Mouse (Mus musculus) embryonic facial prominence, embryonic 11.5 days (tissue): Measurements from ENCODE around the gene Ap4m1. TPM values are rescaled to one million over a fixed set of nuclear protein-coding genes. Genes with fewer than 3 reads are reported as not detected.

Source experiments
- ATAC-seq: fragments of 200-750 bp; cut with Nextera tagmentation; replicated peaks from 2 replicates; pipeline ENCODE4 v1.8.0; 2017; ENCODE audit warnings: low read depth; ENCODE audit not compliant: insufficient number of reproducible peaks, low FRiP score, low TSS enrichment
- DNase-seq: peaks from one replicate; pipeline ENCODE4 v3.0.0-alpha.2; 2015; ENCODE audit warnings: low spot score
- H3K27ac ChIP-seq: fragments of 300-500 bp; sonication (generic); replicated peaks from 2 replicates; pipeline ENCODE4 v1.5.1; 2014; ENCODE audit warnings: mild to moderate bottlenecking, low read depth, low read length, control low read depth
- H3K27me3 ChIP-seq: fragments of 300-500 bp; sonication (generic); 2 replicates; pipeline ENCODE4 v1.6.1; 2014; ENCODE audit warnings: mild to moderate bottlenecking, low read length, moderate library complexity, mixed read lengths; ENCODE audit not compliant: control insufficient read depth, insufficient read depth
- H3K36me3 ChIP-seq: fragments of 300-500 bp; sonication (generic); replicated peaks from 2 replicates; pipeline ENCODE4 v1.6.1; 2014; ENCODE audit warnings: low read depth, mild to moderate bottlenecking, low read length, moderate library complexity, mixed read lengths; ENCODE audit not compliant: control insufficient read depth, insufficient read depth
- H3K4me1 ChIP-seq: fragments of 300-500 bp; sonication (generic); 2 replicates; pipeline ENCODE4 v1.6.1; 2014; ENCODE audit warnings: low read length, mixed read lengths; ENCODE audit not compliant: control insufficient read depth, insufficient read depth
- H3K4me2 ChIP-seq: fragments of 300-500 bp; sonication (generic); 2 replicates; pipeline ENCODE4 v1.6.1; 2014; ENCODE audit warnings: low read depth, mild to moderate bottlenecking, control low read depth, low read length, moderate library complexity
- H3K4me3 ChIP-seq: fragments of 300-500 bp; sonication (generic); 2 replicates; pipeline ENCODE4 v1.5.1; 2014; ENCODE audit warnings: low read depth, low read length, control low read depth
- H3K9ac ChIP-seq: fragments of 300-500 bp; sonication (generic); replicated peaks from 2 replicates; pipeline ENCODE4 v1.6.1; 2014; ENCODE audit warnings: mild to moderate bottlenecking, control low read depth, low read length
- H3K9me3 ChIP-seq: fragments of 300-500 bp; sonication (generic); replicated peaks from 2 replicates; pipeline ENCODE4 v1.6.1; 2016; ENCODE audit warnings: mild to moderate bottlenecking, low read length, inconsistent platforms, mixed read lengths; ENCODE audit not compliant: control insufficient read depth
- WGBS: fragments of 180-500 bp; shearing (Covaris S2); extraction: QIAGEN DNeasy Blood & Tissue Kit; methylation state at CpG from one replicate; pipeline ENCODE4 v1.1.7; 2014; 5-methylcytosine and 5-hydroxymethylcytosine counted together
- polyA plus RNA-seq: library from polyadenylated mRNA; unstranded; fragments of >200 nt; fragmentation: Nextera tagmentation; extraction: Ambion mirVana; gene quantifications from 2 replicates; pipeline ENCODE4 v1.2.1, GENCODE M21; 2014

The Ap4m1 gene
- 15.9 and 19.7 TPM in 2 replicates for polyA plus RNA-seq

DNA sequence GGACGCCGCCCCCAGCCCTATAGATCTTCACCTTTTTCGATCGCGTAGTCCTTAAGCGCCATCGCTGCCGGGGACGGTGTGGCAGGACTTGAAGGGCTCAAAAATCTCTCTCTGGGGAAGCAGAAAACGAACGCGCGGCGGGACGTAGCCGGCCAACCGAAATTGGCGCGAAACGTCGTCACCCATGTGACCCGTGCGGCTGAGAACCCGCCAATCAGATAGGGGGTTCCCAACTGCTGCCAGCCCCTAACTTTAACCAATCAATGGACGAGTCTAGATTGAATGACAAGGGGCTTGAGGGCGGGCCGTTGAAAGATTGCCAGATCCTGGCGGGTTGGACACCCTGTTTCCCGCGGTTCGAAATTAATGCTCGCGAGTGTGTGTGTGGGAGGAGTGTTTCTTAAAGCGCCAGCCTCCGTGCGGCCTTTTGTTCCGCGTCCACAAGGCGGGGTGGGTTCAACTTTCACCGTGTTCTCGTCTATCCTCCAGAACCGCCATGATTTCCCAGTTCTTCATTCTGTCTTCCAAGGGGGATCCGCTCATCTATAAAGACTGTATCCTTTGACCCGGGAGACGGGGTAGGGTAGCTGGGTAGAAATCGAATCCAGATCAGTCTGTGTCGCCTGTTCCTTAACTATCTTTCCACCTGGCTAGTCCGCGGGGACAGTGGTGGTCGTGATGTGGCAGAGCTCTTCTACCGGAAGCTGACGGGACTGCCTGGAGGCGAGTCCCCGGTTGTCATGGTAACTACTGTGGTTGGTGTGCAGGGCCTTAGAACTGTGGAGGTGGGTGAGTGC, at the start of gene Ap4m1, which contains the start of gene Mcm7:
Ap4m1 (plus strand) TSS at position 308 of the 797 bp plus-strand sequence.
Mcm7 (minus strand) TSS at position 728 of the 797 bp plus-strand sequence.
- H3K4me2 ChIP-seq = peak within 1 kb of the TSS; percentile 65
- peak; percentile 97 for DNase-seq
- peaks cover 16% of the 10 kb centered on the region for H3K36me3 ChIP-seq
- H3K27me3 ChIP-seq = no peaks in the 10 kb centered on the region
- no peaks in the 10 kb centered on the region for H3K9me3 ChIP-seq
- WGBS = under 1% methylated on average over 54 of the region's 54 CpGs
- peak within 1 kb of the TSS; percentile 94 for H3K27ac ChIP-seq
- H3K4me3 ChIP-seq = peak within 1 kb of the TSS; percentile 71
- peak; percentile 91 for ATAC-seq
- no peaks in the 10 kb centered on the region for H3K4me1 ChIP-seq
- H3K9ac ChIP-seq = peak within 1 kb of the TSS; percentile 84

DNA sequence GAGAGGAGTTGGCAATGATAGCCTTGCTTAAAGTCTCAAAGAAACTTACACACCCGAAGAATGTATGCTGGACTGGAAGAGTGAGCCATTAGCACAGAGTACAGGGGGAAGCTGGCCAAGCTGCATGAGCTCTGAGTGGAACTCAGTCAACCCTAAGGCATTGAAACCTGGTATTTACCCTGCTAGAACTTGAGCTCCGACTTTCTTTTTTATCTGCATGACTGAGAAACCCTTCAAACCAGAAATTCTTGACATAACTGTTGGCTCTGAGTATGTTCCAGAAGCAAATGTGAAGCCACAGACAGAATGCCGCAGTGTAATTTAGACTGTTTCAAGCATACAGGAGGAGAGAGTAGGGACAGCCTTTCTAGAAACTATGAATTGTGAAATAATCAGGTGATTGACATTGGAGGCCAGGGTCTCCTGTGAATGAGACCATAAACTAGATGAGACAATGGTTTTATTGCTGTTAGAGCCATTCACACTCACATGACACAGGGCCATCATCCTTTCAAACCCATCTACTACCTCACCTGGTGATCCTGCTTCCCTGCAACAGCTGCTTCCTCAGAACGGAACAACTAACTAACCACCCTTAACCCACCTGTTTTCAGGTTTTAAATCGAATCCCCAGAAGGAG, 39.3 kb upstream of the Ap4m1 start:
- no peaks in the 10 kb centered on the region for H3K4me1 ChIP-seq
- peaks cover 27% of the 10 kb centered on the region for H3K36me3 ChIP-seq
- DNase-seq (no peak), ATAC-seq (no peak)
- no peak overlapping the region for H3K27ac ChIP-seq
- H3K4me3 ChIP-seq = no peak overlapping the region
- no peak overlapping the region for H3K9ac ChIP-seq
- H3K4me2 ChIP-seq = no peak overlapping the region
- no peaks in the 10 kb centered on the region for H3K9me3 ChIP-seq
- 90% methylated on average over 5 of the region's 5 CpGs for WGBS
- no peaks in the 10 kb centered on the region for H3K27me3 ChIP-seq

DNA sequence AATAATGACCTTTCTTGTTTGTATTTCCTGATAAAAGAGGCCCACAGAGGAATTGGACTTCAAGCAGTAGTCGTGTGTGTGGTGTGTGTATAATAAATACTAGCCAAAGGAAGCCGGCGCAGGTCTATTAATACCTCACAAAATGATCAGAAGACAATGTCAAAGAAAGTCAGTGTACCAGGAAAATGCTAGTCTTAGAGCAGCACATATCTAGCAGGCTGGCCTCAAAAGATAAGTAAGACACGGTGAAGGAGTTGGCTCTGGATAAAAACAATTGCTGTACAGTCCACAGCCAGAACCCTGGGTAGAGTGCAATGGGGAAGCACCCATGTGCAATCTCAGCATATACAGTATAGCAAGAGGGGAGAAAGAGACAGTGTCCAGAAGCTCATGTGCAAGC, 34.5 kb upstream of the Ap4m1 start:
- WGBS = 87% methylated on average over 4 of the region's 4 CpGs
- Histone ChIP-seq H3K4me3 (no peak overlapping the region), H3K27me3 (no peaks in the 10 kb centered on the region), H3K27ac (no peak overlapping the region), H3K4me2 (no peak overlapping the region), H3K9me3 (no peaks in the 10 kb centered on the region), H3K4me1 (no peaks in the 10 kb centered on the region), H3K36me3 (peaks cover 19% of the 10 kb centered on the region), H3K9ac (no peak overlapping the region)
- ATAC-seq (no peak), DNase-seq (no peak)

DNA sequence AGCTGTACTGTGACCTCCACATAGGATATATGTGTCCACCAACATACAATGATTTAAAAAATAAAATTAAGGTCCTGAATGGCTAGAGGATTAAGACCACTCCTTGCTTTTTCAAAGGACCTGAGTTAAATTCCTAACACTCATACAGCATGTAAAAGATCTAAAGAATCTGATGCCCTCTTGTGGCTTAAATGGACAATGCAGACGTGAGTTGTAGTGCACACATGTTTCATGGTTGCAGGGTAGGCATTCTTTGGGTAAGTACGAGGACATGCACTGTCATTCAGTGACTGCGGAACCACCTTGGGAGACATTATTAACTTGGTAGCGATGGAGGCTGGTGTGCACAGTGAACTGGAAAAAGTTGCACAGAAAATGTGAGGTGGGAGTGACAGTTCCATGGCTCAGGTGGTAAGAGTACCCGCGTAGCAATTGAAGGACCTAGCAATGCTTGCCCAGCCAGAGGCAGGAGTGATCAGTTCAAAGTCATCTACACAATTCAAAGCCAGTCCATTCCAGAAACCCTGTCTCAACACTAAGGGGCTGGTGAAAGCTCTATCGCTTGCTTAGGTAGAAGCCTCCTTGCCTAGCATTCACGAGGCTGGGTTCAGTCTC, 33.8 kb upstream of the Ap4m1 start:
- peak; percentile 44; the same call in 1 of the 2 replicates for ATAC-seq
- Histone ChIP-seq H3K9me3 (no peaks in the 10 kb centered on the region), H3K4me3 (no peak overlapping the region), H3K4me2 (no peak overlapping the region), H3K36me3 (peaks cover 13% of the 10 kb centered on the region), H3K27me3 (no peaks in the 10 kb centered on the region), H3K4me1 (no peaks in the 10 kb centered on the region), H3K27ac (no peak overlapping the region), H3K9ac (no peak overlapping the region)
- 59% methylated on average over 8 of the region's 8 CpGs for WGBS
- peak; percentile 83 for DNase-seq

DNA sequence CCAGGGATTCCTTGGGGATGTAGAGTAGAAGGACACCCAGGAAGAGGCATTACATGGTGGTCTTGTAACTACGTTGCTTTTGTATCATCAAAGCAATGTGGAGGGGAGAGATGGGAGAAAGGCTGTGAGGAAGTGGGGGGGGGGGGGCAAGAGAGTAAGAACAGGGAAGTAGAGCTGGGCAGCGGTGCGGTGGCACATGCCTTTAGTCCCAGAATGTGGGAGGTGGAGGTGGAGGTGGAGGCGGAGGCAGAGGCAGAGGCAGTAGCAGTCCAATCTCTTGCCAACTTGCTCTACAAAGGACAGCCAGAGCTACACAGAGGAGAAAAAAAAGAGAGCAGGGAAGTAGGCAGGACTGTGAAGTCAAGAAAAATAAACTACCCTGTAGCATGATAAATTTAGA, 33.2 kb upstream of the Ap4m1 start:
- H3K36me3 ChIP-seq = peaks cover 9% of the 10 kb centered on the region
- H3K4me2 ChIP-seq = no peak overlapping the region
- no peak for DNase-seq
- no peak overlapping the region for H3K4me3 ChIP-seq
- no peaks in the 10 kb centered on the region for H3K4me1 ChIP-seq
- H3K9ac ChIP-seq = no peak overlapping the region
- H3K9me3 ChIP-seq = no peaks in the 10 kb centered on the region
- 79% methylated on average over 4 of the region's 4 CpGs for WGBS
- no peak for ATAC-seq
- H3K27ac ChIP-seq = no peak overlapping the region
- no peaks in the 10 kb centered on the region for H3K27me3 ChIP-seq

DNA sequence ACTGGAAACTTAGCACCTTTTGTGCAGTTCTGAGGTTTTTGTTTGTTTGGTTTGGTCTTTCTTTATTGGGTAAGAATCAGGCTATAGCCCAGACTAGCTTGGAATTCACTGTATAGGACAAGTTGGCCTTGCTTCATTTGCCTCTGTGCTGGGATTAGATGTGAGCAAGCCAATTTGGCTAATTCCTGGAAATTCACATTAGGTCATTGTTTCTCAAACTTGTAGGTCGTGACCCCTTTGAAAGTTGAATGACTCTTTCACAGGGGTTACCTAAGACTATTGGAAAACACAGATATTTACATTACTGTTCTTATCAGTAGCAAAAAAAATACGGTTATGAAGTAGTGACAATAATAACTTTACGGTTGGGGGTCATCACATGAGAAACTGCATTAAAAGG, 17.4 kb upstream of the Ap4m1 start:
- DNase-seq (no peak), ATAC-seq (no peak)
- peak overlapping the region; percentile 79 for H3K4me3 ChIP-seq
- no peaks in the 10 kb centered on the region for H3K27me3 ChIP-seq
- no peaks in the 10 kb centered on the region for H3K9me3 ChIP-seq
- no peak overlapping the region; the same call in 1 of the 2 replicates for H3K9ac ChIP-seq
- 84% methylated on average over 3 of the region's 3 CpGs for WGBS
- H3K27ac ChIP-seq = no peak overlapping the region
- peaks cover 9% of the 10 kb centered on the region for H3K36me3 ChIP-seq
- peak overlapping the region; percentile 45 for H3K4me2 ChIP-seq
- no peaks in the 10 kb centered on the region for H3K4me1 ChIP-seq

DNA sequence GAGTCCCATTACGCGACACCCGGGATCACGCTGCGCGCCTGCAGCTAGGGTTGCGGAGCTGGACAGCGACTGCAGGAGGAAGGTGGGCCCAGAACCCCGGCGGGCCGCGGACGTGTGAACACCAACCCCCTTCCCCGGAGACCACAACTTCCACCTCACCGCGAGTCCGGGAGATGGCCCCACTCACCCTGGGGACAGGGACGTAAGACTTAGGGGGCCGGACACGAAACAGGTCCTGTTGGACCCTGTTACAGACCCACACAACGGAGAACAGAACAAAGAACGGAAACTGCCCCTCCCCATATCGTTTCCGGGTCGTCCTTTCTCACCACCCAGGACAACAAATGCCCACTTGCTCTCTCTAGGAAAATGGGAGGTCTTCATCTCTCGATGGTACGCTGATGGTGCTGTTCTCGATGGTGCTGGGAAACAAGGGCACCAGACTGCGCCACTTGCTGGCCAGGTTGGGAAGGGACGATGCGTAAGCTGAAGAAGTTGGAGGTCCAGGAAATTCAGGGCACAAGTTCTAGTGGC, 16.3 kb upstream of the Ap4m1 start, which contains the start of gene Zfp113:
Zfp113 (minus strand) TSS at position 302 of the 534 bp plus-strand sequence.
- DNase-seq (peak; percentile 97), ATAC-seq (peak; percentile 94)
- Histone ChIP-seq H3K27ac (peak within 1 kb of the TSS; percentile 89), H3K27me3 (no peaks in the 10 kb centered on the region), H3K36me3 (peaks cover 8% of the 10 kb centered on the region), H3K9me3 (no peaks in the 10 kb centered on the region), H3K9ac (peak within 1 kb of the TSS; percentile 93), H3K4me2 (peak within 1 kb of the TSS; percentile 45), H3K4me1 (no peaks in the 10 kb centered on the region), H3K4me3 (peak within 1 kb of the TSS; percentile 79)
- WGBS = 0% methylated on average over 31 of the region's 31 CpGs
